Mouse (Mus musculus) liver, adult 2 months (tissue): ENCODE measurements around the gene Sele. TPM values are rescaled to one million over a fixed set of nuclear protein-coding genes. Genes with fewer than 3 reads are reported as not detected.

ENCODE experiments used
- DNase-seq: peaks from one replicate; pipeline ENCODE4 v3.0.0-alpha.2; 2011; ENCODE audit warnings: low read depth, low spot score; ENCODE audit errors: extremely low read depth
- H3K27ac ChIP-seq: fragments of 200-500 bp; replicated peaks from 2 replicates; pipeline ENCODE4 v1.5.1; 2012; ENCODE audit warnings: low read depth, mild to moderate bottlenecking, control low read depth, inconsistent platforms, low read length; ENCODE audit not compliant: insufficient read depth
- H3K27me3 ChIP-seq: fragments of 200-500 bp; 2 replicates; pipeline ENCODE4 v1.6.1; 2012; ENCODE audit warnings: mild to moderate bottlenecking, moderate library complexity, low read length, inconsistent platforms; ENCODE audit not compliant: control insufficient read depth, insufficient read depth
- H3K36me3 ChIP-seq: fragments of 200-500 bp; 2 replicates; pipeline ENCODE4 v1.6.1; 2012; ENCODE audit warnings: low read length, inconsistent platforms; ENCODE audit not compliant: control insufficient read depth, insufficient read depth
- H3K4me1 ChIP-seq: fragments of 200-500 bp; 2 replicates; pipeline ENCODE4 v1.6.1; 2011; ENCODE audit warnings: low read length; ENCODE audit not compliant: control insufficient read depth, insufficient read depth
- H3K4me3 ChIP-seq: fragments of 200-500 bp; 2 replicates; pipeline ENCODE4 v1.5.1; 2011; ENCODE audit warnings: low read depth, mild to moderate bottlenecking, control low read depth, low read length, moderate library complexity; ENCODE audit not compliant: insufficient read depth
- H3K79me2 ChIP-seq: fragments of 200-500 bp; 2 replicates; pipeline ENCODE4 v1.6.1; 2012; ENCODE audit warnings: inconsistent platforms, mild to moderate bottlenecking, low read length, moderate library complexity; ENCODE audit not compliant: control insufficient read depth, insufficient read depth
- H3K9ac ChIP-seq: fragments of 200-500 bp; 2 replicates; pipeline ENCODE4 v1.6.1; 2012; ENCODE audit warnings: low read depth, mild to moderate bottlenecking, control low read depth, inconsistent platforms, low read length
- CTCF ChIP-seq: fragments of 200-500 bp; IDR thresholded peaks from 2 replicates; pipeline ENCODE4 v1.5.1; 2011; ENCODE audit warnings: low read depth, low read length, control low read depth
- POLR2A ChIP-seq: fragments of 200-500 bp; IDR thresholded peaks from 2 replicates; pipeline ENCODE4 v1.6.1; 2011; ENCODE audit warnings: low read length, control low read depth; ENCODE audit not compliant: insufficient read depth; ENCODE audit errors: extremely low read depth
- WGBS: fragments of 180-500 bp; shearing (Covaris S2); methylation state at CpG from one replicate; pipeline ENCODE4 v1.1.7; 2018; 5-methylcytosine and 5-hydroxymethylcytosine counted together
- polyA plus RNA-seq: library from polyadenylated mRNA; depleted of rRNA; stranded (reverse); fragments of >200 nt; gene quantifications from 2 replicates; pipeline ENCODE4 v1.2.3, GENCODE M21; 2012; rRNA removed
- total RNA-seq: library from RNA; depleted of rRNA; stranded (reverse); fragments of >200 nt; gene quantifications from 2 replicates; pipeline ENCODE4 v1.2.3, GENCODE M21; 2014; rRNA removed

Sele gene
- total RNA-seq (0.07 TPM in 1 of 2 replicates, not detected in the other), polyA plus RNA-seq (0.05 TPM in 1 of 2 replicates, not detected in the other)

- H3K4me1 ChIP-seq, result no peaks in the 10 kb centered on the region
- H3K27ac ChIP-seq, result no peak within 1 kb of the TSS
Measured at GRCm38 (mm10) chr1:164047934-164048333, at the start of gene Sele. TSS of gene Sele (plus strand) at chr1:164048234.

GRCm38 (mm10) chr1:164001831-164002452 lies 46.1 kb upstream of the Sele start:
- TF ChIP-seq CTCF (no peak), POLR2A (no peak)
- Histone ChIP-seq H3K27me3 (no peaks in the 10 kb centered on the region), H3K27ac (no peak overlapping the region), H3K79me2 (no peaks in the 10 kb centered on the region), H3K4me1 (no peaks in the 10 kb centered on the region), H3K4me3 (no peak overlapping the region), H3K36me3 (no peaks in the 10 kb centered on the region), H3K9ac (no peak overlapping the region)
- WGBS, result 72% methylated on average over 6 of the region's 6 CpGs
- DNase-seq, result no peak

More at GRCm38 (mm10) chr1:164047934-164048333, at the start of gene Sele:
- Histone ChIP-seq H3K9ac (no peak within 1 kb of the TSS), H3K79me2 (no peaks in the 10 kb centered on the region), H3K36me3 (no peaks in the 10 kb centered on the region), H3K27me3 (peaks cover 3% of the 10 kb centered on the region; the same call in 1 of the 2 replicates), H3K4me3 (no peak within 1 kb of the TSS)
- 71% methylated on average over 5 of the region's 5 CpGs for WGBS
- no peak for TF ChIP-seq CTCF
- no peak for TF ChIP-seq POLR2A
- DNase-seq, result no peak

GRCm38 (mm10) chr1:164004311-164004710 lies 43.7 kb upstream of the Sele start:
- Histone ChIP-seq H3K27ac (no peak overlapping the region), H3K4me3 (no peak overlapping the region), H3K9ac (no peak overlapping the region), H3K79me2 (no peaks in the 10 kb centered on the region), H3K36me3 (no peaks in the 10 kb centered on the region), H3K4me1 (no peaks in the 10 kb centered on the region), H3K27me3 (no peaks in the 10 kb centered on the region)
- no peak for DNase-seq
- TF ChIP-seq POLR2A, result no peak
- TF ChIP-seq CTCF, result no peak
- 74% methylated on average over 3 of the region's 3 CpGs for WGBS

GRCm38 (mm10) chr1:164009235-164009634 lies 38.8 kb upstream of the Sele start:
- 33% methylated on average over 2 of the region's 2 CpGs for WGBS
- no peaks in the 10 kb centered on the region for H3K36me3 ChIP-seq
- no peak for TF ChIP-seq POLR2A
- peak; percentile 25; the same call in 1 of the 2 replicates for TF ChIP-seq CTCF
- H3K4me1 ChIP-seq, result no peaks in the 10 kb centered on the region
- H3K27me3 ChIP-seq, result no peaks in the 10 kb centered on the region
- peak; percentile 24 for DNase-seq
- H3K9ac ChIP-seq, result no peak overlapping the region
- no peaks in the 10 kb centered on the region for H3K79me2 ChIP-seq
- no peak overlapping the region for H3K4me3 ChIP-seq
- H3K27ac ChIP-seq, result no peak overlapping the region

- no peaks in the 10 kb centered on the region for H3K4me1 ChIP-seq
- no peaks in the 10 kb centered on the region for H3K27me3 ChIP-seq
- WGBS, result 71% methylated on average over 1 of the region's 1 CpGs
- H3K9ac ChIP-seq, result no peak overlapping the region
- no peak for TF ChIP-seq CTCF
- no peak overlapping the region for H3K4me3 ChIP-seq
- no peaks in the 10 kb centered on the region for H3K79me2 ChIP-seq
- DNase-seq, result no peak
- H3K36me3 ChIP-seq, result no peaks in the 10 kb centered on the region
- no peak overlapping the region for H3K27ac ChIP-seq
Measured at GRCm38 (mm10) chr1:164014616-164015015, 33.4 kb upstream of the Sele start.

GRCm38 (mm10) chr1:164018221-164018896 lies 29.7 kb upstream of the Sele start:
- no peaks in the 10 kb centered on the region for H3K36me3 ChIP-seq
- H3K4me3 ChIP-seq, result no peak overlapping the region
- no peak overlapping the region for H3K9ac ChIP-seq
- 85% methylated on average over 16 of the region's 16 CpGs for WGBS
- no peak overlapping the region for H3K27ac ChIP-seq
- TF ChIP-seq CTCF, result no peak
- no peak for TF ChIP-seq POLR2A
- H3K79me2 ChIP-seq, result no peaks in the 10 kb centered on the region
- DNase-seq, result no peak
- no peaks in the 10 kb centered on the region for H3K27me3 ChIP-seq
- H3K4me1 ChIP-seq, result no peaks in the 10 kb centered on the region
